Mouse (Mus musculus): ENCODE measurements at regions not wholly inside any gene's neighbourhood (a gene's known extent, or its start where the extent isn't known, plus 50 kb on each side); places are given as distances from the start of the nearest gene placed in this dataset.
A peak's percentile ranks its signal among the peaks of the same experiment; 100 is the strongest.

DNA sequence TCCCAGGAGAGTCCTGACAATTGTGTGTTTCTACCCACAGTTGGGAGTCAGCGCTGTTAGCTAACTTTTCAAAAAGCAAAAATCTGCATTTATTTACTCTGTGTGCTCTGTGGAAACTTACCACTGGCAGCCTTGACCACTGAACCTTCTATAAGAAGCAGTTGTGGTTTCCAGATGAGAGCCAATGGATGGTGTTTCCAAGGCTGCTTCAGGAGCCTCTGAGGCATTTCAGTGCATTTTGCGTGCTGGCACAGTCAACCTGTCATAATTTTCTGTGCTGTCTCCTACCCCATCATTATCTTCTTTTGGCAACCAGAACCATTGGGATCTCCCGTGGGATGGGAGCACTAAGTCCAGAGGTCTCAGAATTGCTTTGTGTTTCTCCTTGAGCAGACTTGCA is 60.3 kb downstream of the 4930544G11Rik start:
- DNase-seq (ENCODE audit: low spot score, missing footprints) (no peak), ATAC-seq (ENCODE audit: low FRiP score) (no peak)
- no peaks in the 10 kb centered on the region for H3K36me3 ChIP-seq (ENCODE audit: control insufficient read depth, insufficient read depth, low read length)
- no peak overlapping the region for H3K27ac ChIP-seq (ENCODE audit: low read depth, low read length)
- H3K4me2 ChIP-seq, result no peak overlapping the region
- 90% methylated on average over 3 of the region's 3 CpGs for WGBS
- H3K9me3 ChIP-seq (ENCODE audit: control insufficient read depth, low read length), result no peaks in the 10 kb centered on the region
- no peaks in the 10 kb centered on the region for H3K4me1 ChIP-seq (ENCODE audit: control insufficient read depth, insufficient read depth, low read length)
- H3K9ac ChIP-seq (ENCODE audit: low read length), result no peak overlapping the region
- H3K4me3 ChIP-seq (ENCODE audit: low read depth, low read length), result no peak overlapping the region
- no peaks in the 10 kb centered on the region for H3K27me3 ChIP-seq (ENCODE audit: control insufficient read depth, insufficient read depth, low read length)

DNA sequence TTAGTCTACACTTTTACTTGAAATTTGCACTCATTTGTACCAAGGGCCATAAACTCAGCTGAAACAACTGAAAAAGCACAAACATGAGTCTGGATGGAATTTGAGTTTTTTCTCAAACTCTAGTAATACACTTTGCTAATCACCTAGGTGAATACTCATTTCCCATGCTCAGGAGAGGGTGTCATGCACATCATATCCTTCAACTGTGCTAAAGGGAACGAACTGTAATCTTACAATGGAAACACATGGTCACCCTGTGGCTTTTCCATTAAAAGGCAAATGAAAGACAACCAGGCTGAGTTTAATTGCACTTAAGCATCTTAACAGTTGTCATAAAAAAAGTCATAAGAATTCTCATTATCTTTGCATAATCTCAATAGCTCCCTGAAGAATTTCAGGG is 71.1 kb downstream of the 4930544G11Rik start:
- Histone ChIP-seq H3K9ac (ENCODE audit: low read length) (no peak overlapping the region), H3K36me3 (ENCODE audit: control insufficient read depth, insufficient read depth, low read length) (no peaks in the 10 kb centered on the region), H3K27ac (ENCODE audit: low read depth, low read length) (no peak overlapping the region), H3K27me3 (ENCODE audit: control insufficient read depth, insufficient read depth, low read length) (no peaks in the 10 kb centered on the region), H3K4me1 (ENCODE audit: control insufficient read depth, insufficient read depth, low read length) (no peaks in the 10 kb centered on the region), H3K4me2 (no peak overlapping the region), H3K4me3 (ENCODE audit: low read depth, low read length) (no peak overlapping the region), H3K9me3 (ENCODE audit: control insufficient read depth, low read length) (no peaks in the 10 kb centered on the region)
- no peak for DNase-seq (ENCODE audit: low spot score, missing footprints)
- no peak for ATAC-seq (ENCODE audit: low FRiP score)
- WGBS, result 85% methylated on average over 1 of the region's 1 CpGs

DNA sequence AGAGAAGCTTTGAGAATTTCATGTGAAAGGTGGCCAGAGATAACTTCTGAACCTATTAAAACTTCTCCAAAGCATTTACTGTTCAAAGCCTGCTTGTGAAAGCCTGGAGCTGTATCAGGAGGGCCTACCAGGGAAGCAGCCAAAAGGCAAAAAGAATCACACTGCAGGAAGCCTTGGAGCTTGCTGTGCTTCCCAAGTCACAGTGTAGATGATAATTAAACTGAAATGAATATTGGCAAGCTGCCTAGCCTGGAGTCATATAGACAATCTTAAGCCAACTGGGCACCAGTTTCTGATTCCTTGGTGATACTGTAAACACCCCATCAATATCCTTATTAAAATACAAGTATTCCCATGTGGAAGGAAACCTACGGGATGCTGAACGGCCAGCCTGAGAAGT is 84.4 kb downstream of the 4930544G11Rik start:
- H3K4me1 ChIP-seq (ENCODE audit: control insufficient read depth, insufficient read depth, low read length), result no peaks in the 10 kb centered on the region
- 95% methylated on average over 2 of the region's 2 CpGs for WGBS
- no peak for DNase-seq (ENCODE audit: low spot score, missing footprints)

DNA sequence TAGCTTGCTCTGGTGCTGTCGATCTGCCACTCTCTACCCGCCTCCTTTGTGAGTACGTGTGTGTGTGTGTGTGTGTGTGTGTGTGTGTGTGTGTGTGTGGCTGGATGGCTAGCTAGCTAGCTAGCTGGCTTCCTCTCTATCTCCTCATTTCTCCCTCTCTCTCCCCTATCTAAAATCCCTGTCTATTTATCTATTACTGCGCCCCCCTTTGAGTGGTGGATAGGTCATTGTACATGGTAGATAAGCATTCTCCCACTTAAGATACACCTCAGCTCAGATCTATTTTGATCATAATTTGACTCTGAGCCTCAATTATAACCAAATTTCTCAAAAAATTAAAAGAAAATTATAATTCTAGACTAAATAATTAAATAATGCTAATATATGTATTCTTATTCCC is 99.4 kb downstream of the 4930544G11Rik start:
- ATAC-seq (ENCODE audit: low FRiP score) (no peak), DNase-seq (ENCODE audit: low spot score, missing footprints) (no peak)
- Histone ChIP-seq H3K9ac (ENCODE audit: low read length) (no peak overlapping the region), H3K27ac (ENCODE audit: low read depth, low read length) (no peak overlapping the region), H3K36me3 (ENCODE audit: control insufficient read depth, insufficient read depth, low read length) (no peaks in the 10 kb centered on the region), H3K4me3 (ENCODE audit: low read depth, low read length) (no peak overlapping the region), H3K4me2 (no peak overlapping the region), H3K4me1 (ENCODE audit: control insufficient read depth, insufficient read depth, low read length) (no peaks in the 10 kb centered on the region), H3K9me3 (ENCODE audit: control insufficient read depth, low read length) (no peaks in the 10 kb centered on the region), H3K27me3 (ENCODE audit: control insufficient read depth, insufficient read depth, low read length) (no peaks in the 10 kb centered on the region)
- 90% methylated on average over 4 of the region's 4 CpGs for WGBS

More for the DNA sequence above, 84.4 kb downstream of the 4930544G11Rik start:
- H3K9ac ChIP-seq (ENCODE audit: low read length), result no peak overlapping the region
- no peak for ATAC-seq (ENCODE audit: low FRiP score)
- no peak overlapping the region for H3K4me2 ChIP-seq
- H3K27ac ChIP-seq (ENCODE audit: low read depth, low read length), result no peak overlapping the region
- H3K27me3 ChIP-seq (ENCODE audit: control insufficient read depth, insufficient read depth, low read length), result no peaks in the 10 kb centered on the region
- no peaks in the 10 kb centered on the region for H3K9me3 ChIP-seq (ENCODE audit: control insufficient read depth, low read length)
- no peak overlapping the region for H3K4me3 ChIP-seq (ENCODE audit: low read depth, low read length)
- no peaks in the 10 kb centered on the region for H3K36me3 ChIP-seq (ENCODE audit: control insufficient read depth, insufficient read depth, low read length)

DNA sequence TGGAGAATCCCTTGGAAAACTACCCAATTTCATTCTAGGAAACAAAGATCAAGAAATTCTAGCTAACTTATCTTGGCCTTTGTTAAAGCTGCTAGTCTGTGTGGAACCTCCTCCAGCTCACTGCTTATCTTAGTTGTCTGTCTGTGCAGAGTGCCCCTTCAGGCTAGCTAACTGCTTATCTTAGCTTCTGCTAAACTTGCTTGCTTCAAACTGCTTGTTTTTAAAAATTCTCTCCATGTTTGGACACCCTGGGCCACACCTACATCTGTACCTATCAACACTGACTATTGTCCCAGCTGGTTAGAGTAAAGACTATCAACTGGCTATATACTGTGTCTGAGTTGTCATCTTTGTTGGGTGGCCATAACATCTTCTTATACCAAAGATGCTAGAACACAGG is 100.0 kb downstream of the 4930544G11Rik start:
- Histone ChIP-seq H3K27me3 (ENCODE audit: control insufficient read depth, insufficient read depth, low read length) (no peaks in the 10 kb centered on the region), H3K36me3 (ENCODE audit: control insufficient read depth, insufficient read depth, low read length) (no peaks in the 10 kb centered on the region), H3K4me3 (ENCODE audit: low read depth, low read length) (no peak overlapping the region), H3K9me3 (ENCODE audit: control insufficient read depth, low read length) (no peaks in the 10 kb centered on the region), H3K27ac (ENCODE audit: low read depth, low read length) (no peak overlapping the region), H3K4me1 (ENCODE audit: control insufficient read depth, insufficient read depth, low read length) (no peaks in the 10 kb centered on the region), H3K4me2 (no peak overlapping the region), H3K9ac (ENCODE audit: low read length) (no peak overlapping the region)
- no peak for DNase-seq (ENCODE audit: low spot score, missing footprints)
- ATAC-seq (ENCODE audit: low FRiP score), result no peak

DNA sequence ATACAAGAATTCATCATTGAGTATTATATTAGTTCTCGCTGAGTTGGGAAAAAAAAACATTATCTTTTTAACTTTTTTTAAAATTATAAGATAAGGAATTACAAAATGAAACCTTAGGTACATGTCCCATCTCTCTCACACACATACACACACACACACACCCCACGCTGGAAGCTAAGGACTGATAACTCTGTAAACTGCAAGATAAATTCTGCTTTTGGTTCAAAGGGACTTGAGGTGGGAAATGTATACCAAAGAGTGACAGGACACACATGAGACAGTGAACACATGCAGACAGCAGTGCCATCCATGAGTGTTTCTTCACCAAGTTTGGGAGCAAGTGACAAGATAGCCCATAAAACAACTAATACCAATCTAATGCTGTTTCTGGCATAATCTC is 100.8 kb downstream of the 4930544G11Rik start:
- no peak overlapping the region for H3K4me3 ChIP-seq (ENCODE audit: low read depth, low read length)
- no peaks in the 10 kb centered on the region for H3K27me3 ChIP-seq (ENCODE audit: control insufficient read depth, insufficient read depth, low read length)
- no peaks in the 10 kb centered on the region for H3K36me3 ChIP-seq (ENCODE audit: control insufficient read depth, insufficient read depth, low read length)
- ATAC-seq (ENCODE audit: low FRiP score), result no peak
- H3K9ac ChIP-seq (ENCODE audit: low read length), result no peak overlapping the region
- no peaks in the 10 kb centered on the region for H3K4me1 ChIP-seq (ENCODE audit: control insufficient read depth, insufficient read depth, low read length)
- H3K4me2 ChIP-seq, result no peak overlapping the region
- 84% methylated on average over 2 of the region's 2 CpGs for WGBS
- no peak for DNase-seq (ENCODE audit: low spot score, missing footprints)
- H3K27ac ChIP-seq (ENCODE audit: low read depth, low read length), result no peak overlapping the region
- no peaks in the 10 kb centered on the region for H3K9me3 ChIP-seq (ENCODE audit: control insufficient read depth, low read length)

DNA sequence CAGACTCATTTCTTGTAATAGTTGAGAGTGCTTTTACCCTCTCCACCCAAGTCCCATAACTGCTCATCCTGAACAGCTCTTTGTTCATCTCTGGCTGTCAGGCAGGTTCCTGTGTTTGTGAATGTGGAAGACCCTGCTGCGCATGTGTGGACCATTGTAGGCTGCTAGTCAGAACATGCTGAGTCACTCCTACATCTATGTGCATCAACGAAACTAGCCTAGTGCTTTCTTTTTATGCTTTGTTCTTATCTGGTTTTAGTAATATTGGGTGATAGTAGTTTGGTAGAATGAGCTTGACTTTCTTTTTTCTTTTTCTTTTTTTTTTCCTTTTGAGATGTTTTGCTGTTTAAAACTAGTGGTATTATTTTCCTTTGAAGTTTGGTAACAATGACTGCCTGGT is 116.5 kb downstream of the 4930544G11Rik start:
- no peak for DNase-seq (ENCODE audit: low spot score, missing footprints)
- H3K4me2 ChIP-seq, result no peak overlapping the region
- no peaks in the 10 kb centered on the region for H3K4me1 ChIP-seq (ENCODE audit: control insufficient read depth, insufficient read depth, low read length)
- 89% methylated on average over 2 of the region's 2 CpGs for WGBS
- H3K9me3 ChIP-seq (ENCODE audit: control insufficient read depth, low read length), result no peaks in the 10 kb centered on the region
- H3K9ac ChIP-seq (ENCODE audit: low read length), result no peak overlapping the region
- no peaks in the 10 kb centered on the region for H3K27me3 ChIP-seq (ENCODE audit: control insufficient read depth, insufficient read depth, low read length)
- no peaks in the 10 kb centered on the region for H3K36me3 ChIP-seq (ENCODE audit: control insufficient read depth, insufficient read depth, low read length)
- H3K4me3 ChIP-seq (ENCODE audit: low read depth, low read length), result no peak overlapping the region
- H3K27ac ChIP-seq (ENCODE audit: low read depth, low read length), result no peak overlapping the region
- ATAC-seq (ENCODE audit: low FRiP score), result no peak

DNA sequence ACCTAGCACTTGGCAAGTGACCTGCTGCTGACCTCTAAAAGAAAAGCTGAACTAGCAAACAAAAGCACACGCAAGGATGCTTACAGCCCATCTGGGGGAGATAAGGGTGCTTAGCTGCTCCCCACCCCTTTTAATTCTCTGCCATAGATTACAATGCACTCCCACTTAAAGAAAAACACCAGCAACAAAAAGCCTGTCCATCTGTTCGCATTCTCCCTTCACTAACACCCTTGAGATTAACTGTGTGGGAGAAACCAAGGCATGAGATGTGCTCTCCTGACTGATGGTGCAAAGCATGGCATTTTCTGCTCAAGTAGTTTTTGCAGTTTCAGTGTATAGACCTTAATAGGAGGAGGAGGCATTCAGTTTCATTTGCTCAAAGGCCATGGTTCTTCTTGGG is 125.0 kb downstream of the 4930544G11Rik start:
- 10% methylated on average over 2 of the region's 2 CpGs for WGBS
- H3K9ac ChIP-seq (ENCODE audit: low read length), result no peak overlapping the region

DNA sequence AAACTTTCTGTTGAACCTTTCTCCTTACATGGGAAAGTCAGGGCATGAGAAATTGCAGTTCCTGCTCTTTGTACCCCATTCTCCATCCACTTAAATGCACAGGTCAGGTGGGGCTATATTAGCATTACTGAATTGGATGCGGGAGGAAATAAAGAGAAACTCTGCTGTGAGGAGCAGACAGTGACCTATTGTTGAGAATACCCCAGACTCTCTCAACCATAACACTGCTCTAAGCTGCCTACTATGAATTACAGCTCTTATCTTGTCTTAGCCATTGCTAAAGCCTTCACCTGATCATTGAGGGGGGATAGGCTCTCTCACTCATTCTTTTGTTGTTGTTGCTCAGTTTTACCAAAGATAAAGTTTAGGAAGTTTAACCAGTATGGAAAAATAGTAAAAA is 126.4 kb downstream of the 4930544G11Rik start:
- H3K4me2 ChIP-seq, result no peak overlapping the region
- 17% methylated on average over 1 of the region's 1 CpGs for WGBS
- H3K27ac ChIP-seq (ENCODE audit: low read depth, low read length), result no peak overlapping the region
- DNase-seq (ENCODE audit: low spot score, missing footprints), result no peak
- H3K4me3 ChIP-seq (ENCODE audit: low read depth, low read length), result no peak overlapping the region
- peaks cover 9% of the 10 kb centered on the region for H3K4me1 ChIP-seq (ENCODE audit: control insufficient read depth, insufficient read depth, low read length)
- no peaks in the 10 kb centered on the region for H3K27me3 ChIP-seq (ENCODE audit: control insufficient read depth, insufficient read depth, low read length)
- no peaks in the 10 kb centered on the region for H3K9me3 ChIP-seq (ENCODE audit: control insufficient read depth, low read length)
- no peak overlapping the region for H3K9ac ChIP-seq (ENCODE audit: low read length)
- ATAC-seq (ENCODE audit: low FRiP score), result 0 out of 2 replicates have a peak, but pooled peaks have one; percentile 36
- H3K36me3 ChIP-seq (ENCODE audit: control insufficient read depth, insufficient read depth, low read length), result no peaks in the 10 kb centered on the region

More for the DNA sequence above, 125.0 kb downstream of the 4930544G11Rik start:
- Histone ChIP-seq H3K4me3 (ENCODE audit: low read depth, low read length) (no peak overlapping the region), H3K9me3 (ENCODE audit: control insufficient read depth, low read length) (no peaks in the 10 kb centered on the region), H3K36me3 (ENCODE audit: control insufficient read depth, insufficient read depth, low read length) (no peaks in the 10 kb centered on the region), H3K27ac (ENCODE audit: low read depth, low read length) (peak overlapping the region; percentile 25; the same call in 1 of the 2 replicates), H3K4me2 (no peak overlapping the region), H3K4me1 (ENCODE audit: control insufficient read depth, insufficient read depth, low read length) (peaks cover 9% of the 10 kb centered on the region), H3K27me3 (ENCODE audit: control insufficient read depth, insufficient read depth, low read length) (no peaks in the 10 kb centered on the region)
- peak; percentile 86 for DNase-seq (ENCODE audit: low spot score, missing footprints)
- ATAC-seq (ENCODE audit: low FRiP score), result peak; percentile 92

DNA sequence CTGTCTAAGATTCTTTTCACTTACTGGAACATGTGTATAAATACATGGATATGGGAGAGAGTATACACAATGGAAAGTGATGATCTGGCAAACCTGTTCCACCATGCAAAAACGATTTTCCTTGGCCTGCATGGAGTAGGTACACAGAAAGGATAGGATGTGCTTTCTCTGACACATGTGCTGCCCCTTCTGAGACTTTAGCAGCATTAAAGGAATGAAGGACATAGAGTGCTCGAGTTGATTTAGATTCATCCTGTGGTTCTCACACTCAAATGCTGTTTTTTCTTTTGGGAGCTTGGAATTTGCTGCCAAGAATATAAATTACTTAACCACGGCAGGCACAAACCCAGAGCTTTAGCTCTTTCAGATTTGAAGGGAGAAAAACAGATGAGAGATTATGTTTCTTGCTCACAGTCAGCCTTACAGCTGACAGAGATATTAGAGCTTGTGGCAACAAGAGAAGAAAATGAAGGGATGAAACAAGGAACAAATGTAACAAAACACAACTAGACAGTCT is 149.2 kb downstream of the 4930544G11Rik start:
- WGBS, result 71% methylated on average over 3 of the region's 3 CpGs
- no peaks in the 10 kb centered on the region for H3K36me3 ChIP-seq (ENCODE audit: control insufficient read depth, insufficient read depth, low read length)
- H3K4me3 ChIP-seq (ENCODE audit: low read depth, low read length), result no peak overlapping the region
- H3K9ac ChIP-seq (ENCODE audit: low read length), result no peak overlapping the region
- H3K4me1 ChIP-seq (ENCODE audit: control insufficient read depth, insufficient read depth, low read length), result no peaks in the 10 kb centered on the region
- H3K9me3 ChIP-seq (ENCODE audit: control insufficient read depth, low read length), result no peaks in the 10 kb centered on the region
- no peak overlapping the region for H3K4me2 ChIP-seq
- H3K27me3 ChIP-seq (ENCODE audit: control insufficient read depth, insufficient read depth, low read length), result no peaks in the 10 kb centered on the region
- no peak overlapping the region for H3K27ac ChIP-seq (ENCODE audit: low read depth, low read length)
- ATAC-seq (ENCODE audit: low FRiP score) (no peak), DNase-seq (ENCODE audit: low spot score, missing footprints) (no peak)
